Mouse (Mus musculus): Measurements from ENCODE around the gene Ireb2.

DNA sequence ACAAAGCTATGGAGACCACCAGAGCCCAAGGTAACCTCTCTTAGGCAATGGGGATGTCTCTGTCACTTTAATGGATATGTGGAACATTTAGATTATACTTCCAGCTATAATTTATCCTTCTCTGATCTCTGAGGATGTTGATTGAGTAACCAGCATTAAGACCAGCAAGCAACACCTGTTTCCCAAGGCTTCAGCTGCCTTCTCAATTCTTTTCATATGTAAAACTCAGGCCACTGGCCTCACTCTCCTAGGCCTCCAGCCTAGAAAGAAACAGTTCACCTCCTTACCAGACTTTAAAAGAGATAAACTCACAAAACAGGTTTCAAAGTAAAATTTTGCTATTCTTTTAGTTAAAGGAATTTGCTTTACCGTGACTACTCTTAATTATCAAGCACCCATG is 23.4 kb upstream of the Ireb2 start:
- TF ChIP-seq GATA1 (IDR thresholded peaks at IDR 0.05; ENCODE audit: borderline replicate concordance, low read length) (no peak), FLI1 (IDR thresholded peaks at IDR 0.05; ENCODE audit: low read length) (no peak)
